Mouse (Mus musculus) brain, embryonic 14.5 days (tissue): ENCODE measurements at regions not wholly inside any gene's neighbourhood (a gene's known extent, or its start where the extent isn't known, plus 50 kb on each side); places are given as distances from the start of the nearest gene placed in this dataset.

Source experiments
- CTCF ChIP-seq: fragments of 200-500 bp; IDR thresholded peaks from 2 replicates; pipeline ENCODE4 v1.5.1; 2012; ENCODE audit warnings: inconsistent platforms, mild to moderate bottlenecking, moderate library complexity, borderline replicate concordance; ENCODE audit not compliant: insufficient read depth, insufficient read length; ENCODE audit errors: extremely low read depth
- POLR2A ChIP-seq: fragments of 200-500 bp; IDR thresholded peaks from 2 replicates; pipeline ENCODE4 v1.6.1; 2012; ENCODE audit warnings: mild to moderate bottlenecking, inconsistent platforms, borderline replicate concordance; ENCODE audit not compliant: poor library complexity, insufficient read depth, insufficient read length, severe bottlenecking; ENCODE audit errors: extremely low read depth

DNA sequence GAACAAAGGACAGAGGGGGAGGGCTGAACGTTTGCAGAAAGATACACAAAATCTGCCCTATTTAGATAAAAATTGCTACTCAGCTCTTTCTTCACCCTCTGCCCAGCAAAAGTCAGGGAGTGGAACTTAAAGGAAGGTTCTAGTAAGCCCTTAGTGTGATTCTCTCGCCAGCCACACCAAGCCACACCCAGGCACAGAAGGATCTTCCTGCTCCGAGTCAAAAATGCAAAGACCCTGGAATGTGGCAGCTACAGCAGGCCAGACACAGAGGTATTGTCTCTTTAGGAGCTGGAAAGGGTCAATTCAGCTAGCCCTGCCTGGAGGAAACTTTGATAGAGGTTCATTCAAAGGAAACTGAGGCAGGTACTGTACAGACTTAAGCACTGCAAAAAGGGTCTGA is 52.3 kb upstream of the Isx start:
- TF ChIP-seq CTCF (no peak), POLR2A (no peak)
